Mouse (Mus musculus): ENCODE data around the gene Olfr1151. TPM values are rescaled to one million over a fixed set of nuclear protein-coding genes. Genes with fewer than 3 reads are reported as not detected.

Gene Olfr1151
- not detected in 2 replicates for polyA plus RNA-seq (2014; fragmentation: Nextera tagmentation; extraction: Ambion mirVana)

GRCm38 (mm10) chr2:87855562-87855961 lies at the start of gene Olfr1151:
Gene Olfr1151, plus strand, starts transcription at chr2:87855862.
- Histone ChIP-seq H3K27me3 (replicated peaks; ENCODE audit: control insufficient read depth, insufficient read depth, low read length) (no peaks in the 10 kb centered on the region), H3K4me2 (ENCODE audit: low read depth, low read length) (no peak within 1 kb of the TSS), H3K4me1 (ENCODE audit: control insufficient read depth, insufficient read depth, low read length) (no peaks in the 10 kb centered on the region), H3K27ac (replicated peaks; ENCODE audit: low read depth, low read length) (no peak within 1 kb of the TSS), H3K36me3 (ENCODE audit: control insufficient read depth, insufficient read depth, low read length) (no peaks in the 10 kb centered on the region), H3K4me3 (ENCODE audit: low read depth, low read length) (no peak within 1 kb of the TSS), H3K9ac (ENCODE audit: low read depth, low read length) (no peak within 1 kb of the TSS), H3K9me3 (ENCODE audit: control insufficient read depth, low read length) (no peaks in the 10 kb centered on the region)
- WGBS, result 89% methylated on average over 1 of the region's 1 CpGs
- DNase-seq (ENCODE audit: low spot score), result no peak
- no peak for ATAC-seq (ENCODE audit: low read depth)

- Histone ChIP-seq H3K4me3 (ENCODE audit: low read depth, low read length) (no peak within 1 kb of the TSS), H3K4me2 (ENCODE audit: low read depth, low read length) (no peak within 1 kb of the TSS), H3K9me3 (ENCODE audit: control insufficient read depth, low read length) (no peaks in the 10 kb centered on the region), H3K27ac (replicated peaks; ENCODE audit: low read depth, low read length) (no peak within 1 kb of the TSS), H3K9ac (ENCODE audit: low read depth, low read length) (no peak within 1 kb of the TSS), H3K36me3 (ENCODE audit: control insufficient read depth, insufficient read depth, low read length) (no peaks in the 10 kb centered on the region), H3K27me3 (replicated peaks; ENCODE audit: control insufficient read depth, insufficient read depth, low read length) (no peaks in the 10 kb centered on the region), H3K4me1 (ENCODE audit: control insufficient read depth, insufficient read depth, low read length) (no peaks in the 10 kb centered on the region)
- WGBS, result 67% methylated on average over 1 of the region's 1 CpGs
- no peak for ATAC-seq (ENCODE audit: low read depth)
- DNase-seq (ENCODE audit: low spot score), result no peak
Measured at GRCm38 (mm10) chr2:87809522-87809921, 46.1 kb upstream of the Olfr1151 start, which contains the start of gene Olfr1145. Gene Olfr1145, plus strand, starts transcription at chr2:87809822.

DNA sequence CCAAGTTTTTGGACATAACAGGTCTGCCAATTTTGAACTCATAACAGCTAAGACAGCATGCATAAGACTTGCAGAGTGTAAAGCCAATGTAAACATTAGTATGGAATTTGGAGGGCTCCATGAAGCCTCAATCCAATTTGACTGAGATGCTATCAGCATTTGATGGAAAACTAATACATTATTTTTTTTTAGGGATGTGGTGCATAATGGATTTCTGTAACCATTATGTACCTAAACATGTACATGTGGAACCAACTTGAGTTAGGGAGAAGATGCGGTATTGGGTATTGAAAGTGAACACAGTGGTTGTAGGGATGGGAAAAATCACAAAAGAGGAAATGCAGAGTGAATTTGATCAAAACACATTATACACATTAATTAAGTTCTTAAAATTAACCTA lies 25.4 kb upstream of the Olfr1151 start, which contains the start of gene Olfr1148:
TSS of gene Olfr1148 (plus strand) at position 301 of the 400 bp plus-strand sequence.
- no peak for ATAC-seq (ENCODE audit: low read depth)
- Histone ChIP-seq H3K4me2 (ENCODE audit: low read depth, low read length) (no peak within 1 kb of the TSS), H3K36me3 (ENCODE audit: control insufficient read depth, insufficient read depth, low read length) (no peaks in the 10 kb centered on the region)

GRCm38 (mm10) chr2:87843693-87844092 lies 12.0 kb upstream of the Olfr1151 start, which contains the start of gene Olfr1150-ps1:
Gene Olfr1150-ps1, plus strand, starts transcription at chr2:87843993.
- no peaks in the 10 kb centered on the region for H3K27me3 ChIP-seq (replicated peaks; ENCODE audit: control insufficient read depth, insufficient read depth, low read length)
- DNase-seq (ENCODE audit: low spot score), result no peak
- WGBS, result 78% methylated on average over 1 of the region's 1 CpGs
- no peak within 1 kb of the TSS for H3K9ac ChIP-seq (ENCODE audit: low read depth, low read length)
- ATAC-seq (ENCODE audit: low read depth), result no peak
- no peak within 1 kb of the TSS for H3K27ac ChIP-seq (replicated peaks; ENCODE audit: low read depth, low read length)
- H3K4me3 ChIP-seq (ENCODE audit: low read depth, low read length), result no peak within 1 kb of the TSS
- H3K36me3 ChIP-seq (ENCODE audit: control insufficient read depth, insufficient read depth, low read length), result no peaks in the 10 kb centered on the region
- no peaks in the 10 kb centered on the region for H3K9me3 ChIP-seq (ENCODE audit: control insufficient read depth, low read length)
- no peak within 1 kb of the TSS for H3K4me2 ChIP-seq (ENCODE audit: low read depth, low read length)
- H3K4me1 ChIP-seq (ENCODE audit: control insufficient read depth, insufficient read depth, low read length), result no peaks in the 10 kb centered on the region

More for the DNA sequence above, 25.4 kb upstream of the Olfr1151 start, which contains the start of gene Olfr1148:
- no peak for DNase-seq (ENCODE audit: low spot score)
- WGBS, result 95% methylated on average over 1 of the region's 1 CpGs
- Histone ChIP-seq H3K27ac (replicated peaks; ENCODE audit: low read depth, low read length) (no peak within 1 kb of the TSS), H3K4me1 (ENCODE audit: control insufficient read depth, insufficient read depth, low read length) (no peaks in the 10 kb centered on the region), H3K27me3 (replicated peaks; ENCODE audit: control insufficient read depth, insufficient read depth, low read length) (no peaks in the 10 kb centered on the region), H3K9ac (ENCODE audit: low read depth, low read length) (no peak within 1 kb of the TSS), H3K9me3 (ENCODE audit: control insufficient read depth, low read length) (no peaks in the 10 kb centered on the region), H3K4me3 (ENCODE audit: low read depth, low read length) (no peak within 1 kb of the TSS)

DNA sequence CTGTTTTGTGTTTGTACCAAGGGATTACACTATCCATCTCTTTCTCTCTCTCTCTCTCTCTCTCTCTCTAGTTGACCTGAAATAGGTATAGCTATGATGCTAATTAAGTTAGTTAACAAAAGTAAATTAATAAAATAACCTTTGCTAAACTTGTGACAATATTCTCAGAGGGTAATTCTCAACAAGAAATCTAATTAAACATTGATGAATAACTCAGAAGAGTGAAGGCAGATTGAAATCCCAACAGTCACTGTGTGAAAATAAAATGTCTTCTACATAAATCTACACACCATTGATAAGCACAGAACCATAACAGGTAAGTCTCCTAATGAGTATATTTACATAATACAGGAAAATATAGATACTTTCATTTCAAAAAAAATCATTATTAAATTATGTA lies 10.5 kb downstream of the Olfr1151 start, which contains the start of gene Olfr1152:
TSS of gene Olfr1152 (plus strand) at position 301 of the 400 bp plus-strand sequence.
- no peak within 1 kb of the TSS for H3K9ac ChIP-seq (ENCODE audit: low read depth, low read length)
- ATAC-seq (ENCODE audit: low read depth), result no peak
- H3K4me2 ChIP-seq (ENCODE audit: low read depth, low read length), result no peak within 1 kb of the TSS
- H3K4me1 ChIP-seq (ENCODE audit: control insufficient read depth, insufficient read depth, low read length), result no peaks in the 10 kb centered on the region
- H3K9me3 ChIP-seq (ENCODE audit: control insufficient read depth, low read length), result no peaks in the 10 kb centered on the region
- no peak within 1 kb of the TSS for H3K27ac ChIP-seq (replicated peaks; ENCODE audit: low read depth, low read length)
- H3K27me3 ChIP-seq (replicated peaks; ENCODE audit: control insufficient read depth, insufficient read depth, low read length), result no peaks in the 10 kb centered on the region
- DNase-seq (ENCODE audit: low spot score), result no peak
- H3K36me3 ChIP-seq (ENCODE audit: control insufficient read depth, insufficient read depth, low read length), result no peaks in the 10 kb centered on the region
- H3K4me3 ChIP-seq (ENCODE audit: low read depth, low read length), result no peak within 1 kb of the TSS

DNA sequence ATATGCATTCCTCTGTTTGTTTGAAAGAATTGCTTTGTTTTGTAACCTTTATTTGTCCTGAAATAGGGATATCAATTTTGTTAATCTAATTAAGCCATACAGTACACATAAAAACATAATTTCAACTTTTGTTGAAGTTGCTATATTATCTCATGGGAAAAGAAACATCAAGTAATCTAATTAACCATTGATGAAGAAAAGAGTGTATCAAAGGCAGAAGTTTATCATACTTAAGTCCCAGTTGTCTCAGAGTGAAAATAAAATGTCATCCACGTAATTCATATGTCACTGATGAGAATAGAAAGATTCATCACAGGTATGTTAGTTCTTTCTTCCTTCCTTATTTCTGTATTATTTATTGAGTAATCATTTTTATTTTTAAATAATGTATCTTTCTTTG lies 39.0 kb downstream of the Olfr1151 start, which contains the start of gene Olfr1153:
TSS of gene Olfr1153 (plus strand) at position 301 of the 400 bp plus-strand sequence.
- no peaks in the 10 kb centered on the region for H3K4me1 ChIP-seq (ENCODE audit: control insufficient read depth, insufficient read depth, low read length)
- no peak within 1 kb of the TSS for H3K9ac ChIP-seq (ENCODE audit: low read depth, low read length)
- H3K27me3 ChIP-seq (replicated peaks; ENCODE audit: control insufficient read depth, insufficient read depth, low read length), result no peaks in the 10 kb centered on the region
- no peaks in the 10 kb centered on the region for H3K9me3 ChIP-seq (ENCODE audit: control insufficient read depth, low read length)
- DNase-seq (ENCODE audit: low spot score) (no peak), ATAC-seq (ENCODE audit: low read depth) (no peak)
- no peak within 1 kb of the TSS for H3K4me3 ChIP-seq (ENCODE audit: low read depth, low read length)
- H3K27ac ChIP-seq (replicated peaks; ENCODE audit: low read depth, low read length), result no peak within 1 kb of the TSS
- H3K4me2 ChIP-seq (ENCODE audit: low read depth, low read length), result no peak within 1 kb of the TSS
- 66% methylated on average over 1 of the region's 1 CpGs for WGBS
- no peaks in the 10 kb centered on the region for H3K36me3 ChIP-seq (ENCODE audit: control insufficient read depth, insufficient read depth, low read length)

DNA sequence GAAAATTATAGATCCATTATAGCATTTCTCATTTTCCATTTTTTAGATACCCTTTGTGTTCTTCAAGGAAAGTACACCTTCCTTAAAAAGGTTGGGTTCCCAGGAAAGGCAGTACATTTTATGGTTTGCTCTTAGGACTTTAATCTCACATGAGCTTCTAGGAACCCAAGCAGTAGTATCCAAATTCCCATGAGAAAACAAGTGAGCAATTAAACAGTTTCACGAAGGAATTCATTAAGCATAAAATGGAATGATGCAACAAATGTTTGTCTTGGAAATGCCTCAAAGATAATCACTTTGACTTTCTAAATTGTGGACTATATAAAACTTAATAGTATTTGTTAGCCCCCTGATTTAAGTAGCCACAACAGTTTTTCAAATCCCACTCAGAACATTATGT lies 49.4 kb downstream of the Olfr1151 start, which contains the start of gene Olfr1154:
TSS of gene Olfr1154 (minus strand) at position 101 of the 400 bp plus-strand sequence.
- no peaks in the 10 kb centered on the region for H3K4me1 ChIP-seq (ENCODE audit: control insufficient read depth, insufficient read depth, low read length)
- WGBS, result 86% methylated on average over 1 of the region's 1 CpGs
- no peak within 1 kb of the TSS for H3K4me2 ChIP-seq (ENCODE audit: low read depth, low read length)
- no peak for DNase-seq (ENCODE audit: low spot score)
- no peak for ATAC-seq (ENCODE audit: low read depth)
- no peaks in the 10 kb centered on the region for H3K9me3 ChIP-seq (ENCODE audit: control insufficient read depth, low read length)
- no peak within 1 kb of the TSS for H3K9ac ChIP-seq (ENCODE audit: low read depth, low read length)
- H3K27ac ChIP-seq (replicated peaks; ENCODE audit: low read depth, low read length), result no peak within 1 kb of the TSS
- no peaks in the 10 kb centered on the region for H3K27me3 ChIP-seq (replicated peaks; ENCODE audit: control insufficient read depth, insufficient read depth, low read length)
- H3K4me3 ChIP-seq (ENCODE audit: low read depth, low read length), result no peak within 1 kb of the TSS
- H3K36me3 ChIP-seq (ENCODE audit: control insufficient read depth, insufficient read depth, low read length), result no peaks in the 10 kb centered on the region
